Mouse (Mus musculus) embryo, embryonic 11 days (tissue): ENCODE data around the gene Dclre1b.
"Not testable (repeated sequence)": the region's sequence is repeated elsewhere in the genome, so short reads cannot be mapped to it uniquely, and the experiment has no call there.

Experiments used
- DNase-seq: peaks from one replicate; pipeline ENCODE4 v3.0.0-alpha.2; 2015

The Dclre1b gene

GRCm38 (mm10) chr3:103809799-103810150 lies 531 bp upstream of the Dclre1b start:
- DNase-seq = no peak

GRCm38 (mm10) chr3:103805671-103806070 lies 3.6 kb downstream of the Dclre1b start:
- no peak for DNase-seq

GRCm38 (mm10) chr3:103802861-103803260 lies 6.4 kb downstream of the Dclre1b start:
- DNase-seq = no peak

- no peak for DNase-seq
Measured at GRCm38 (mm10) chr3:103801631-103802531, 7.4 kb downstream of the Dclre1b start.

- no peak for DNase-seq
Measured at GRCm38 (mm10) chr3:103799507-103799906, 9.7 kb downstream of the Dclre1b start.

- DNase-seq = no peak
Measured at GRCm38 (mm10) chr3:103796389-103796788, 12.9 kb downstream of the Dclre1b start.

- DNase-seq = no peak
Measured at GRCm38 (mm10) chr3:103792566-103792965, 16.7 kb downstream of the Dclre1b start.

- not testable (repeated sequence) for DNase-seq
Measured at GRCm38 (mm10) chr3:103792111-103792406, 17.2 kb downstream of the Dclre1b start.

GRCm38 (mm10) chr3:103791230-103792110 lies 17.8 kb downstream of the Dclre1b start, which contains the start of gene Hipk1:
TSS of gene Hipk1 (minus strand) at chr3:103791563.
- peak; percentile 95 for DNase-seq

GRCm38 (mm10) chr3:103790346-103791145 lies 18.7 kb downstream of the Dclre1b start:
- peak; percentile 67 for DNase-seq

- peak; percentile 54 for DNase-seq
Measured at GRCm38 (mm10) chr3:103789891-103790345, 19.3 kb downstream of the Dclre1b start.

- DNase-seq = no peak
Measured at GRCm38 (mm10) chr3:103789096-103789495, 20.1 kb downstream of the Dclre1b start.

- no peak for DNase-seq
Measured at GRCm38 (mm10) chr3:103787225-103787624, 22.0 kb downstream of the Dclre1b start.

GRCm38 (mm10) chr3:103782844-103783609 lies 26.2 kb downstream of the Dclre1b start:
- DNase-seq = no peak

- DNase-seq = no peak
Measured at GRCm38 (mm10) chr3:103780777-103781176, 28.5 kb downstream of the Dclre1b start.

GRCm38 (mm10) chr3:103780271-103780670 lies 29.0 kb downstream of the Dclre1b start:
- no peak for DNase-seq

- no peak for DNase-seq
Measured at GRCm38 (mm10) chr3:103779183-103779582, 30.1 kb downstream of the Dclre1b start.

GRCm38 (mm10) chr3:103778660-103779059 lies 30.6 kb downstream of the Dclre1b start:
- DNase-seq = no peak

- no peak for DNase-seq
Measured at GRCm38 (mm10) chr3:103777940-103778339, 31.3 kb downstream of the Dclre1b start.

GRCm38 (mm10) chr3:103774009-103774408 lies 35.2 kb downstream of the Dclre1b start:
- DNase-seq = no peak

GRCm38 (mm10) chr3:103773508-103773907 lies 35.7 kb downstream of the Dclre1b start:
- no peak for DNase-seq

- DNase-seq = no peak
Measured at GRCm38 (mm10) chr3:103772846-103773245, 36.4 kb downstream of the Dclre1b start.
